In genomic region chr5:151396119-151396518, GRCm38 (mm10) we compare ENCODE assay signal across 23 mouse cellular contexts. TPM values are rescaled to one million over a fixed set of nuclear protein-coding genes. Genes with fewer than 3 reads are reported as not detected.
DNase-seq lines count a peak whose midpoint lies in the region; ATAC-seq lines count a peak whose summit lies in the region.
"Had no signal": no experiment of that assay in that cellular context is flagged by ENCODE, and none has a peak within 500 bp of the region (broad histone marks: within the 10 kb centered on the region; RNA-seq: fewer than 3 reads in every experiment).

No protein-coding gene starts in this region.

- no peaks in the 10 kb centered on the region for H3K9me3 ChIP-seq in heart, embryonic 11.5 days (replicated peaks; ENCODE audit: control insufficient read depth, low read length)
- H3K9me3 ChIP-seq: embryonic facial prominence, embryonic 13.5 days; embryonic facial prominence, embryonic 15.5 days; forebrain, embryonic 10.5 days; forebrain, embryonic 12.5 days had no signal

- peak; percentile 30 for DNase-seq in heart, adult 11 months
- peak; percentile 34 for DNase-seq in right cerebral cortex, adult 18-20 months
- DNase-seq in right cerebral cortex, postnatal 25 days: no peak
- DNase-seq in cerebellum, adult 11-12 months: no peak
- DNase-seq: adrenal gland, adult 2 months; adrenal gland, postnatal 10 days; adrenal gland, postnatal 25 days; cerebellum, adult 18-20 months; cerebellum, adult 8-10 months; cerebellum, adult 9-11 months; cerebellum, postnatal 14 days; cerebellum, postnatal 36 days; embryo, embryonic 11 days had no signal

- no peaks in the 10 kb centered on the region for H3K36me3 ChIP-seq in heart, embryonic 11.5 days (ENCODE audit: control insufficient read depth, insufficient read depth, low read length)
- H3K36me3 ChIP-seq: embryonic facial prominence, embryonic 13.5 days; embryonic facial prominence, embryonic 15.5 days; forebrain, embryonic 10.5 days; forebrain, embryonic 12.5 days had no signal

- H3K4me2 ChIP-seq in heart, embryonic 11.5 days: no peak overlapping the region
- H3K4me2 ChIP-seq: embryonic facial prominence, embryonic 13.5 days; embryonic facial prominence, embryonic 15.5 days; forebrain, embryonic 12.5 days had no signal

- H3K27me3 ChIP-seq in heart, embryonic 11.5 days (ENCODE audit: control insufficient read depth, insufficient read depth, low read length): no peaks in the 10 kb centered on the region
- H3K27me3 ChIP-seq: embryonic facial prominence, embryonic 13.5 days; embryonic facial prominence, embryonic 15.5 days; forebrain, embryonic 12.5 days had no signal

- ATAC-seq in heart, embryonic 11.5 days (replicated peaks; ENCODE audit: insufficient number of reproducible peaks, low FRiP score, low TSS enrichment): no peak
- ATAC-seq: forebrain, embryonic 14.5 days; forebrain, embryonic 16.5 days had no signal

- 73% methylated on average over 4 of the region's 4 CpGs for WGBS in heart, embryonic 11.5 days (ENCODE audit: insufficient replicate concordance)

- H3K9ac ChIP-seq in heart, embryonic 11.5 days (ENCODE audit: low read depth, low read length): no peak overlapping the region
- H3K9ac ChIP-seq: embryonic facial prominence, embryonic 13.5 days; embryonic facial prominence, embryonic 15.5 days; forebrain, embryonic 12.5 days had no signal

- no peak overlapping the region for H3K27ac ChIP-seq in heart, embryonic 11.5 days (ENCODE audit: low read depth, low read length)
- H3K27ac ChIP-seq: embryonic facial prominence, embryonic 13.5 days; embryonic facial prominence, embryonic 15.5 days; forebrain, embryonic 10.5 days; forebrain, embryonic 12.5 days had no signal

- H3K4me3 ChIP-seq in heart, embryonic 11.5 days (ENCODE audit: low read depth, low read length): no peak overlapping the region
- H3K4me3 ChIP-seq: embryonic facial prominence, embryonic 13.5 days; embryonic facial prominence, embryonic 15.5 days; erythroblast, embryonic 14.5 days; forebrain, embryonic 10.5 days; forebrain, embryonic 12.5 days had no signal

- no peaks in the 10 kb centered on the region for H3K4me1 ChIP-seq in heart, embryonic 11.5 days (ENCODE audit: control insufficient read depth, insufficient read depth, low read length)
- H3K4me1 ChIP-seq: embryonic facial prominence, embryonic 13.5 days; embryonic facial prominence, embryonic 15.5 days; forebrain, embryonic 12.5 days had no signal

RNA-seq across cellular contexts. Expression of gene Gm42906, which starts 31.8 kb away (rescaled TPM):
- not detected in 2 replicates for polyA plus RNA-seq in heart, embryonic 11.5 days (2014; fragmentation: Nextera tagmentation; extraction: Ambion mirVana)
- polyA plus RNA-seq: adrenal gland, adult 2 months; C2C12; embryonic facial prominence, embryonic 11.5 days; embryonic facial prominence, embryonic 13.5 days; embryonic facial prominence, embryonic 15.5 days; erythroblast, embryonic 14.5 days; forebrain, embryonic 10.5 days; forebrain, embryonic 12.5 days; forebrain, embryonic 14.5 days; forebrain, embryonic 16.5 days had no signal

Comparison
In these comparisons a context has a peak if more than half of its experiments do, and no peak if none do; other contexts are left out.
1. DNase-seq: peak in heart, adult 11 months (single experiment) and right cerebral cortex, adult 18-20 months (single experiment); none in right cerebral cortex, postnatal 25 days (single experiment) and cerebellum, adult 11-12 months (single experiment).